8 mouse cellular contexts compared by ENCODE assay signal in the genomic region with DNA sequence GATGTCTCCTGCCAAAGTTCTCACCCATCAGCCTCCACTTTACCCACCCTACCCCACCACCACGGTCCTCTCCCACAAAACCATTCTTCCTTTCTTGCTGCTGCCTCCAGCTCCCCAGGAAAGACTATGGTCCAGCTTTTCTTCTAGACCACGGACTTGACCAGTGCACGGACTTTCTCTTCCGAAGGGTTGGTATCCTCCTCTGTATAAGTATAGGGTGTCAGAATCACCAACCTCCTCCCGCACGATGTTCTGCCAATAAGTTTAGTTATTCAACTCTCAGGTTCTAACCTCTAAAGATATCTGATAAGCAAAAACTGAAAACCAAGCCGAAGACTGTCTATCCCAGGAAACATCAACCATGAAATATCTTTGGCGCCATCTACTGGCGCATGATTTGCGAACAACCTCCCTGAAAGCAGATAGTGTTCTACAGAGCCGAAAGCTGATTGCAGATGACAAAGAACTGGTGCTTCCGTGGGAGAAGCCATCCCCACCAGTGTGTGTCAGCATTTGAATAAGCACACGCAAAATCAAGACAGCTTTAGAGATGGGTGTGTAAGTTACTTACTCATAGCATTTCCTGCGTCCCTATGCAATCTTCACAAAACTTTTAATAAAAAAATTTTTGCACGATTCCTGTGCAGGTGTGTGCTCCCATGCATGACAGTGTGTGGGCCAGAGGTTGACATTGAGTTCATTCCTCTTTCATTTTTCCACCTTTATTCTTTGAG.
DNase-seq lines count a peak whose midpoint lies in the region; ATAC-seq and TF ChIP-seq lines count a peak whose summit lies in the region.

No protein-coding gene starts in this region.

- WGBS in intestine, embryonic 15.5 days, result 35% methylated on average over 15 of the region's 15 CpGs
- WGBS in midbrain, embryonic 11.5 days, result 39% methylated on average over 15 of the region's 15 CpGs

- peak; percentile 81 to 82 for DNase-seq in adrenal gland, adult 18-20 months (ENCODE audit: low spot score in 2 of 2)
- peak; percentile 50 for DNase-seq in gastrocnemius, postnatal 25 days
- peak; percentile 55 to 91 for DNase-seq in left cerebral cortex, adult 9 months (ENCODE audit: low spot score in 2 of 2)
- peak; percentile 98 for DNase-seq in midbrain, embryonic 11.5 days (ENCODE audit: low spot score, missing footprints)
- DNase-seq in skeletal muscle tissue, adult 2 months (ENCODE audit: low read depth, low spot score), result peak; percentile 81

- H3K36me3 ChIP-seq in intestine, embryonic 15.5 days, result no peaks in the 10 kb centered on the region
- no peaks in the 10 kb centered on the region for H3K36me3 ChIP-seq in midbrain, embryonic 11.5 days (ENCODE audit: control insufficient read depth, insufficient read depth, low read length)

- H3K4me2 ChIP-seq in intestine, embryonic 15.5 days (replicated peaks), result no peak overlapping the region
- no peak overlapping the region for H3K4me2 ChIP-seq in midbrain, embryonic 11.5 days

- no peak overlapping the region for H3K4me3 ChIP-seq in cortical plate, adult 2 months (ENCODE audit: insufficient read depth, low read length)
- no peak overlapping the region for H3K4me3 ChIP-seq in intestine, embryonic 15.5 days (replicated peaks)
- no peak overlapping the region for H3K4me3 ChIP-seq in midbrain, embryonic 11.5 days (ENCODE audit: low read depth, low read length)

- peak; percentile 82 for ATAC-seq in intestine, embryonic 15.5 days
- ATAC-seq in midbrain, embryonic 11.5 days (ENCODE audit: low FRiP score), result peak; percentile 77
- no peak for ATAC-seq in erythroid progenitor cell, adult 5-6 weeks (replicated peaks; ENCODE audit: low FRiP score, poor library complexity, severe bottlenecking)

- TF ChIP-seq POLR2A in cortical plate, adult 2 months (IDR thresholded peaks at IDR 0.05; ENCODE audit: extremely low read depth, insufficient read depth, low read length), result no peak

- no peaks in the 10 kb centered on the region for H3K4me1 ChIP-seq in cortical plate, adult 2 months (ENCODE audit: control insufficient read depth, insufficient read depth, low read length)
- H3K4me1 ChIP-seq in intestine, embryonic 15.5 days (replicated peaks), result peaks cover 7% of the 10 kb centered on the region; the same call in 1 of the 2 replicates
- H3K4me1 ChIP-seq in midbrain, embryonic 11.5 days (ENCODE audit: control insufficient read depth, insufficient read depth, low read length), result no peaks in the 10 kb centered on the region

- no peak overlapping the region for H3K9ac ChIP-seq in intestine, embryonic 15.5 days
- no peak overlapping the region for H3K9ac ChIP-seq in midbrain, embryonic 11.5 days (ENCODE audit: low read length)

- peak; percentile 83 for TF ChIP-seq CTCF in cortical plate, adult 2 months (IDR thresholded peaks at IDR 0.05; ENCODE audit: extremely low read depth, insufficient read depth, low read length)

- H3K27ac ChIP-seq in cortical plate, adult 2 months (ENCODE audit: insufficient read depth, low read length), result no peak overlapping the region
- no peak overlapping the region for H3K27ac ChIP-seq in intestine, embryonic 15.5 days
- no peak overlapping the region for H3K27ac ChIP-seq in midbrain, embryonic 11.5 days (ENCODE audit: low read depth, low read length)

- H3K27me3 ChIP-seq in intestine, embryonic 15.5 days (replicated peaks), result no peaks in the 10 kb centered on the region
- H3K27me3 ChIP-seq in midbrain, embryonic 11.5 days (ENCODE audit: control insufficient read depth, insufficient read depth, low read length), result no peaks in the 10 kb centered on the region

- H3K9me3 ChIP-seq in intestine, embryonic 15.5 days, result no peaks in the 10 kb centered on the region
- no peaks in the 10 kb centered on the region for H3K9me3 ChIP-seq in midbrain, embryonic 11.5 days (ENCODE audit: control insufficient read depth, low read length)
